ENCODE assay signal across 10 mouse cellular contexts in genomic region chr10:87488429-87489145, GRCm38 (mm10). TPM values are rescaled to one million over a fixed set of nuclear protein-coding genes. Genes with fewer than 3 reads are reported as not detected.
A peak's percentile ranks its signal among the peaks of the same experiment; 100 is the strongest.
DNase-seq lines count a peak whose midpoint lies in the region; ATAC-seq lines count a peak whose summit lies in the region.
"Had no signal": no experiment of that assay in that cellular context is flagged by ENCODE, and none has a peak within 500 bp of the region (broad histone marks: within the 10 kb centered on the region; RNA-seq: fewer than 3 reads in every experiment).

No protein-coding gene starts in this region.

- H3K4me1 ChIP-seq in embryonic facial prominence, embryonic 13.5 days, result peaks cover 25% of the 10 kb centered on the region
- H3K4me1 ChIP-seq: liver, embryonic 15.5 days had no signal

- peak; percentile 35 to 37 for DNase-seq in cerebellum, postnatal 14 days
- DNase-seq in cerebellum, adult 9-10 months, result no peak
- peak; percentile 49 for DNase-seq in 3T3-L1 (ENCODE audit: low read depth, low spot score)
- DNase-seq in layer of hippocampus, postnatal 14 days (ENCODE audit: low spot score in 2 of 2), result peak; percentile 67 to 72
- peak; percentile 69 for DNase-seq in retina, postnatal 7 days (ENCODE audit: low read depth, low spot score)
- DNase-seq in ovary, postnatal 14 days (ENCODE audit: low spot score), result no peak

- no peak for ATAC-seq in embryonic facial prominence, embryonic 13.5 days (ENCODE audit: insufficient number of reproducible peaks, insufficient read depth, low FRiP score, low TSS enrichment, low read depth)
- no peak for ATAC-seq in activated CD4-positive, CD25-positive, alpha-beta regulatory T cell, adult 4 months

- no peak overlapping the region for H3K9ac ChIP-seq in embryonic facial prominence, embryonic 13.5 days
- H3K9ac ChIP-seq: liver, embryonic 15.5 days had no signal

- H3K36me3 ChIP-seq in embryonic facial prominence, embryonic 13.5 days, result no peaks in the 10 kb centered on the region
- H3K36me3 ChIP-seq: liver, embryonic 15.5 days had no signal

- under 1% methylated on average over 16 of the region's 16 CpGs for WGBS in embryonic facial prominence, embryonic 13.5 days

- peak overlapping the region; percentile 42; the same call in 1 of the 2 replicates for H3K4me2 ChIP-seq in embryonic facial prominence, embryonic 13.5 days
- H3K4me2 ChIP-seq: liver, embryonic 15.5 days had no signal

- no peak overlapping the region for H3K27ac ChIP-seq in embryonic facial prominence, embryonic 13.5 days
- H3K27ac ChIP-seq: liver, embryonic 15.5 days had no signal

- no peaks in the 10 kb centered on the region for H3K9me3 ChIP-seq in embryonic facial prominence, embryonic 13.5 days
- H3K9me3 ChIP-seq: liver, embryonic 15.5 days had no signal

- H3K27me3 ChIP-seq in embryonic facial prominence, embryonic 13.5 days, result peaks cover 93% of the 10 kb centered on the region

- H3K4me3 ChIP-seq in embryonic facial prominence, embryonic 13.5 days, result peak overlapping the region; percentile 16; the same call in 1 of the 2 replicates
- H3K4me3 ChIP-seq: liver, embryonic 15.5 days had no signal

RNA-seq across cellular contexts. Expression of gene Ascl1, which starts 4.9 kb away (rescaled TPM):
- polyA plus RNA-seq in embryonic facial prominence, embryonic 13.5 days (2015; fragmentation: Nextera tagmentation; extraction: Ambion mirVana), result 1.4 and 1.8 TPM in 2 replicates
- total RNA-seq in layer of hippocampus, postnatal 14 days (2021), result 1 to 10 TPM; 7.3 to 8.0 TPM
- not detected for polyA plus RNA-seq in activated CD4-positive, CD25-positive, alpha-beta regulatory T cell, adult 4 months (2017; shearing (Covaris generic))
- total RNA-seq: common myeloid progenitor, adult 5-6 weeks had no signal

RNA-seq across cellular contexts. Expression of gene Pah, which starts 33.0 kb away (rescaled TPM):
- 0.36 TPM in 1 of 2 replicates, not detected in the other for polyA plus RNA-seq in embryonic facial prominence, embryonic 13.5 days (2015; fragmentation: Nextera tagmentation; extraction: Ambion mirVana)
- not detected for total RNA-seq in layer of hippocampus, postnatal 14 days (2021)
- not detected for polyA plus RNA-seq in activated CD4-positive, CD25-positive, alpha-beta regulatory T cell, adult 4 months (2017; shearing (Covaris generic))
- total RNA-seq: common myeloid progenitor, adult 5-6 weeks had no signal

Comparison
In these comparisons a context has a peak if more than half of its experiments do, and no peak if none do; other contexts are left out.
1. DNase-seq: peak in cerebellum, postnatal 14 days (2 of 2), 3T3-L1 (single experiment), layer of hippocampus, postnatal 14 days (2 of 2) and retina, postnatal 7 days (single experiment); none in cerebellum, adult 9-10 months (single experiment) and ovary, postnatal 14 days (single experiment).